Mouse (Mus musculus): ENCODE data around the gene Gm17268. TPM values are rescaled to one million over a fixed set of nuclear protein-coding genes. Genes with fewer than 3 reads are reported as not detected.

Gene Gm17268
- total RNA-seq (2014; rRNA removed) = not detected in 2 replicates
- not detected in 2 replicates for polyA plus RNA-seq (2015; fragmentation: Nextera tagmentation; extraction: Ambion mirVana)

- Histone ChIP-seq H3K27me3 (ENCODE audit: insufficient read depth, low read length) (no peaks in the 10 kb centered on the region), H3K36me3 (ENCODE audit: insufficient read depth, low read length) (no peaks in the 10 kb centered on the region), H3K4me1 (ENCODE audit: insufficient read depth, low read length) (no peaks in the 10 kb centered on the region), H3K9ac (replicated peaks; ENCODE audit: low read length, poor library complexity, severe bottlenecking) (no peak within 1 kb of the TSS), H3K27ac (ENCODE audit: low read depth, low read length) (no peak within 1 kb of the TSS), H3K9me3 (ENCODE audit: low read length) (no peaks in the 10 kb centered on the region), H3K4me2 (ENCODE audit: low read depth, low read length, poor library complexity, severe bottlenecking) (no peak within 1 kb of the TSS), H3K4me3 (ENCODE audit: low read depth, low read length) (no peak within 1 kb of the TSS)
- DNase-seq (ENCODE audit: low spot score) (no peak), ATAC-seq (ENCODE audit: low FRiP score) (no peak)
- TF ChIP-seq CTCF (IDR thresholded peaks at IDR 0.05) = peak; percentile 29; the same call in 1 of the 2 replicates
- WGBS = 49% methylated on average over 2 of the region's 2 CpGs
Observed at GRCm38 (mm10) chr11:82038535-82038934, at the start of gene Gm17268. Gene Gm17268 (minus strand): TSS chr11:82038562.

- ATAC-seq (ENCODE audit: low FRiP score) (no peak), DNase-seq (ENCODE audit: low spot score) (no peak)
- WGBS = 85% methylated on average over 3 of the region's 3 CpGs
- no peak overlapping the region for H3K27ac ChIP-seq (ENCODE audit: low read depth, low read length)
- no peak overlapping the region for H3K9ac ChIP-seq (replicated peaks; ENCODE audit: low read length, poor library complexity, severe bottlenecking)
- H3K27me3 ChIP-seq (ENCODE audit: insufficient read depth, low read length) = no peaks in the 10 kb centered on the region
- no peak overlapping the region for H3K4me2 ChIP-seq (ENCODE audit: low read depth, low read length, poor library complexity, severe bottlenecking)
- no peak overlapping the region for H3K4me3 ChIP-seq (ENCODE audit: low read depth, low read length)
- H3K9me3 ChIP-seq (ENCODE audit: low read length) = no peaks in the 10 kb centered on the region
- no peaks in the 10 kb centered on the region for H3K4me1 ChIP-seq (ENCODE audit: insufficient read depth, low read length)
- no peaks in the 10 kb centered on the region for H3K36me3 ChIP-seq (ENCODE audit: insufficient read depth, low read length)
- no peak for TF ChIP-seq CTCF (IDR thresholded peaks at IDR 0.05)
Observed at GRCm38 (mm10) chr11:82084360-82084759, 46.0 kb upstream of the Gm17268 start.

GRCm38 (mm10) chr11:82080865-82081264, 42.5 kb upstream of the Gm17268 start:
- H3K4me1 ChIP-seq (ENCODE audit: insufficient read depth, low read length) = no peaks in the 10 kb centered on the region
- TF ChIP-seq CTCF (IDR thresholded peaks at IDR 0.05) = no peak

GRCm38 (mm10) chr11:82078136-82078730, 39.9 kb upstream of the Gm17268 start:
- TF ChIP-seq CTCF (IDR thresholded peaks at IDR 0.05) = no peak
- Histone ChIP-seq H3K4me3 (ENCODE audit: low read depth, low read length) (no peak overlapping the region), H3K27ac (ENCODE audit: low read depth, low read length) (no peak overlapping the region), H3K36me3 (ENCODE audit: insufficient read depth, low read length) (no peaks in the 10 kb centered on the region), H3K9me3 (ENCODE audit: low read length) (no peaks in the 10 kb centered on the region), H3K4me2 (ENCODE audit: low read depth, low read length, poor library complexity, severe bottlenecking) (no peak overlapping the region), H3K4me1 (ENCODE audit: insufficient read depth, low read length) (no peaks in the 10 kb centered on the region), H3K27me3 (ENCODE audit: insufficient read depth, low read length) (no peaks in the 10 kb centered on the region), H3K9ac (replicated peaks; ENCODE audit: low read length, poor library complexity, severe bottlenecking) (no peak overlapping the region)
- ATAC-seq (ENCODE audit: low FRiP score) (no peak), DNase-seq (ENCODE audit: low spot score) (no peak)

More at GRCm38 (mm10) chr11:82080865-82081264, 42.5 kb upstream of the Gm17268 start:
- Histone ChIP-seq H3K4me2 (ENCODE audit: low read depth, low read length, poor library complexity, severe bottlenecking) (no peak overlapping the region), H3K27ac (ENCODE audit: low read depth, low read length) (no peak overlapping the region), H3K4me3 (ENCODE audit: low read depth, low read length) (no peak overlapping the region), H3K9me3 (ENCODE audit: low read length) (no peaks in the 10 kb centered on the region), H3K36me3 (ENCODE audit: insufficient read depth, low read length) (no peaks in the 10 kb centered on the region), H3K27me3 (ENCODE audit: insufficient read depth, low read length) (no peaks in the 10 kb centered on the region), H3K9ac (replicated peaks; ENCODE audit: low read length, poor library complexity, severe bottlenecking) (no peak overlapping the region)
- ATAC-seq (ENCODE audit: low FRiP score) (no peak), DNase-seq (ENCODE audit: low spot score) (no peak)
- 77% methylated on average over 3 of the region's 3 CpGs for WGBS

GRCm38 (mm10) chr11:82077031-82077430, 38.7 kb upstream of the Gm17268 start:
- no peaks in the 10 kb centered on the region for H3K36me3 ChIP-seq (ENCODE audit: insufficient read depth, low read length)
- no peaks in the 10 kb centered on the region for H3K9me3 ChIP-seq (ENCODE audit: low read length)
- TF ChIP-seq CTCF (IDR thresholded peaks at IDR 0.05) = no peak
- no peak overlapping the region for H3K9ac ChIP-seq (replicated peaks; ENCODE audit: low read length, poor library complexity, severe bottlenecking)
- DNase-seq (ENCODE audit: low spot score) = no peak
- H3K27ac ChIP-seq (ENCODE audit: low read depth, low read length) = no peak overlapping the region
- no peaks in the 10 kb centered on the region for H3K27me3 ChIP-seq (ENCODE audit: insufficient read depth, low read length)
- no peak overlapping the region for H3K4me2 ChIP-seq (ENCODE audit: low read depth, low read length, poor library complexity, severe bottlenecking)
- no peak for ATAC-seq (ENCODE audit: low FRiP score)
- no peak overlapping the region for H3K4me3 ChIP-seq (ENCODE audit: low read depth, low read length)
- WGBS = 76% methylated on average over 3 of the region's 3 CpGs
- H3K4me1 ChIP-seq (ENCODE audit: insufficient read depth, low read length) = no peaks in the 10 kb centered on the region

GRCm38 (mm10) chr11:82073686-82074085, 35.3 kb upstream of the Gm17268 start:
- Histone ChIP-seq H3K4me3 (ENCODE audit: low read depth, low read length) (no peak overlapping the region), H3K27me3 (ENCODE audit: insufficient read depth, low read length) (no peaks in the 10 kb centered on the region), H3K9ac (replicated peaks; ENCODE audit: low read length, poor library complexity, severe bottlenecking) (no peak overlapping the region), H3K4me1 (ENCODE audit: insufficient read depth, low read length) (no peaks in the 10 kb centered on the region), H3K4me2 (ENCODE audit: low read depth, low read length, poor library complexity, severe bottlenecking) (no peak overlapping the region), H3K9me3 (ENCODE audit: low read length) (no peaks in the 10 kb centered on the region), H3K36me3 (ENCODE audit: insufficient read depth, low read length) (no peaks in the 10 kb centered on the region), H3K27ac (ENCODE audit: low read depth, low read length) (no peak overlapping the region)
- no peak for TF ChIP-seq CTCF (IDR thresholded peaks at IDR 0.05)
- ATAC-seq (ENCODE audit: low FRiP score) (no peak), DNase-seq (ENCODE audit: low spot score) (no peak)
- 89% methylated on average over 3 of the region's 3 CpGs for WGBS

All from midbrain, postnatal 0 days (tissue).